Mouse (Mus musculus) erythroid progenitor cell, adult 5-6 weeks (primary cell): Measurements from ENCODE around the gene 4930578C19Rik. TPM values are rescaled to one million over a fixed set of nuclear protein-coding genes. Genes with fewer than 3 reads are reported as not detected.
"Not testable (repeated sequence)": the region's sequence is repeated elsewhere in the genome, so short reads cannot be mapped to it uniquely, and the experiment has no call there.

Experiments
- ATAC-seq: replicated peaks from 2 replicates; pipeline ENCODE4 v1.8.0; 2016; ENCODE audit warnings: moderate number of reproducible peaks, mild to moderate bottlenecking, moderate TSS enrichment, inconsistent platforms; ENCODE audit not compliant: poor library complexity, low FRiP score, severe bottlenecking
- total RNA-seq, 2 experiments: library from RNA; stranded (forward) in 1 of 2; stranded (reverse) in 1 of 2; fragments of 150-400 nt in 1 of 2; fragments of 186-747, 209-891 nt in 1 of 2; gene quantifications; 2 replicates each; pipeline versions ENCODE4 v1.2.3 to v1.2.4; 2015 to 2017; ENCODE audit warnings: low replicate concordance in 2 of 2

4930578C19Rik gene
- not detected in 2 replicates for total RNA-seq (2015; ENCODE audit: low replicate concordance)
- total RNA-seq (2017; ENCODE audit: low replicate concordance), result not detected in 2 replicates

- ATAC-seq, result no peak
Observed at GRCm38 (mm10) chrX:18461198-18461601, at the start of gene 4930578C19Rik. TSS of gene 4930578C19Rik (minus strand) at chrX:18461397.

- ATAC-seq, result no peak
Observed at GRCm38 (mm10) chrX:18467690-18468089, 6.5 kb upstream of the 4930578C19Rik start.

DNA sequence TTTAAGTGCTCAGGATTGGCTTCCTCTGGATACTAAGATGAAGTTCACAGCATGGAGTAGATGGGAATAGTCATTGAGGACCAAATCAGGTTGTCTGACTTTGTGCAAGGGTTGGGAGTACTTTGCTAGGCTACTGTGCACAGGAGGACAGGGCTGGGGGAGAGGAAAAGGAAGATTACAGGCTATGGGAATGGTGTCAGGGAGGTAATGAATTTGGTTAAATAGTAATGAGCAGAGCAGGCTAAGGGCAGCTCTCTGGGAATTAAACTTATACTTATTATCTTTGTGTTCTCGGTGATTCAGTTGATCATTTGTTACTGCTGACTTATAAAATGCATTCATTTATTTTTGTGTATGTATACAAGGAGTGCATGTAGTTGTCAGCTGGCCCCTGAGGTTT, 1.7 kb upstream of the 4930578C19Rik start:
- no peak for ATAC-seq

- no peak for ATAC-seq
Observed at GRCm38 (mm10) chrX:18451559-18451958, 9.6 kb downstream of the 4930578C19Rik start.

GRCm38 (mm10) chrX:18442066-18442465, 19.1 kb downstream of the 4930578C19Rik start:
- ATAC-seq, result no peak

DNA sequence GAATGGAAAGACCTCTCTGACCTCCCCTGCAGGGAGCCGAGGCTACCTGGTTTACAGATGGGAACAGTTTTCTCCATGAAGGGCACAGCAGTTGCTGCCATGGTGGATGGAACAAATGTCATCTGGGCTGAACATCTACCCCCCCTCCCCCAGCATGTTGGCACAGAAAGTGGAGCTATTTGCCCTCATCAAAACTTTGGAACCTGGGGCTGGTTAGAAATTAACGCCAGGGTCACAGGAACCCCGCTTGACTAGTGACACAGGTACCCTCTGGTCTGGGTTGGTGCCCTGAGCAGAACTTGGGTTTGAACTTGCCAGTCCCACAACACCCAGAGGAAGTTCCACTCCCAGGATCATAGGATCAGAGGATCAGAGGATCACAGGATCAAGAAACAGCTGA, 35.7 kb downstream of the 4930578C19Rik start:
- no peak for ATAC-seq

DNA sequence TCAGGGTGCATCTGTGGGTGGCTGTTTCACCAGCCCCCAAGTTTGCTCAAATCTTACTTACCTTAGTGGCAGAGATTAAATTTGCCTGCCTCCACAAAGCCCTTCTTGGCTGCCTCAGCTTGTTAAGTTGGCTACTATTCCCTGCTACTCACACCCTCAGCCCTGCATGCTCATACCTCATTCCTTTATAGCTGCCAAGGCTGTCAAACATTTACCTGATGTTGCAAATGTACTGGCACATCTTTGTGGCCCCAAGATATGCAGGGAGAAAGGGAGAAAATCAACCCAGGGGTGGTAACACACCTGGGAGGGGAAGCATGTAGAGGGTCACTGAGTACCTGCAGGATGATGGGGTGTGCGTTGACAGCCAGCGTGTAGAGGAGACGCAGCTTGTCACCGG, 38.0 kb downstream of the 4930578C19Rik start:
- ATAC-seq, result no peak

DNA sequence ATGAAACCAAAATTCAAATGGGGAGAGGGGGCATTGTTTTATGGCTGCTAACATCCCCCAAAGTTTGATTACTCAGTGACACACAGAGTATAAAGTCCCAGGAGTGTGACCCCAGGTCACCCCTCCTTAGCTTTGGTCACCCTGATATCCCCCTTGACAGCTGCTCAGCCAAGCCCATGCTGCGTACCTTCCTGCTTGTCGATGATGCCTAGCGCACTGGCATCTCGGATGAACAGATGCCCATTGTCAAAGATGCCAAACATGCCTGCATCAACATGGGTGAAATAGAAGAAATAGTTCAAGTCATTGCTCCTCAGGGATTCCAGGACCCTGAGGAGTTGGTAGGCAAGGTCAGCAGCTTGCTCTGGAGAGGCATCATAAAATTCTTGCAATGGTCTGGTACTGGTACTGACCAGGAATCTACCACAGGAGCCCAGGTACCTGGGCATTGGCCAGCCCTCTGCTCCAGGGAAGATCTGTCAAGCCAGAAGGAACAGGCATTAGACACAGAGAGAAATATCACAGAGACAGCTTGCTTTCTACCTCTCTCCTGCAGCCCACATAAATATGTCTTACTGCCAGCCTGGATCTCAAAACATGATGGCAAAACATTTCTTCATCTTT, 40.9 kb downstream of the 4930578C19Rik start:
- ATAC-seq, result no peak

DNA sequence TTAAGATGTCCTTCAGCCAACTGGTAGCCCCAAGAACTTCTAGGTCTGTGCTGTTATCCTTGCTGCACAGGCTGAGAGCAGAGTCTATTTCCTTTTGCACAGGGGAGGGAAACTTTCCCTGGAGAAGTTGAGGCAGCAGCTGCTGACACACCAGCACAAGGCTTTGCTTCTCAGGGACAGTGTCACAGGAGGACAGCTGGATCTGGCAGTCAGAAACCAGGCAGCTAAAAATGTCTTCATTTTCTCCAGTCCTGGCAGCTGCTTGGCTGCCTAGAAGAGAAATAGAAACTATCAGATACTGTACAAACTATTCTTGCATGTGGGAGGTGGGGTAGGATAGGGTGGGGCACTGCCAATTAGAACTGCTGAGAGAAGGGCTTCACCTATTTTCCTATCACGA, 42.2 kb downstream of the 4930578C19Rik start:
- ATAC-seq, result no peak

DNA sequence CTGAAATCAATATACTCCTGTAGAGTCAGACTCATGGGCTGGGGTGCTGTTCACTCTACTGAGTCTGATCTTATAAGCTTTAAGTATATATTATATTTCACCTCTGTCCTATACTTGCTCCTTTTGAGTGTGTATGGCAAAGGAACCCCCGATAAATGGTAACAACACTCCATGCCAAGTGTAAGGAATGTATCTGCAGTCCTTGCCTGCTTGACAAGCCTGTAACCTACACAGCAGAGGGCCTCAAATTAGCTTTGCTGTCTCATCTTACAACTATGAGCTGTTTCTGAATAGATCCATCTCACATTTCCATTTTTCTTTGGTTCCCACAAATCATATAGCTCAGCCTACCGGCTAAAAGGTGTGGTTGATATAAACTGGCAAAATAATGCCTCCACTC, 46.6 kb downstream of the 4930578C19Rik start:
- ATAC-seq, result no peak

DNA sequence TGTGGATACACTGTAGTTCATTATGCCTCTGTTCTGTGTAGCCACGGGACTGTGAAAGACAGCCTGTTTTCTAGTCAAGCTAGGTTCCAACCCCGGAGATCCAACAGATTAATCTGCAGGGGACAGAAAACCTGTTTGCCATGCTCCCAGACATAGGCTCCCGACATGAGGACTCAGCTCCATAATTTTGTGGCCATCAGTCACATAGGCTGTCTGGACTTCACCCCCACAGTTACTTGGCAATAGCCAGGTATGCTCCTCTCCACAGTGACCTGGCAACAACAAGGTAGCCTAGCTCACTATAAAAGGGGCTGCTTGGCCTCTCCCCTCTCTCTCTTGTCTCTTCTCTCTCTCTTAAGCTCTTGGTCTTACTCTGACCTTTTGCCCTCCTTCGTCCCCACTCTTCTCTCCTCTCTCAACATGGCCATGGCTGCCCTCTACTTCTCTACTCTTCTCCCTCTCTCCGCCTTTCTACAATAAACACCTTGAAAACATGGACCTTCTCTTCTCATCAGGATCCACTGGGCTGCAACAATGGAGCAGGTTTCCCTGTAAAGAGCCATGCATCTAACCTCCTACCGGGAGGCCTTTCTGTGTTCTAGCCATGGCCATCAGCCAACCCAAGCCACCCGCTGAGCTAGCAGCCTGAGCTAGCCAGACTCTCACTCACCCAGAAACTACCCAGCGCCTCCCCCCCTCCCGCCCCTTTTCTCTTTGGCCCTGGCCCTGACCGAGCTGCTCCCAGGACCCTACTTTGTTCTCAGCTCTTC, 49.9 kb downstream of the 4930578C19Rik start:
- no peak for ATAC-seq

DNA sequence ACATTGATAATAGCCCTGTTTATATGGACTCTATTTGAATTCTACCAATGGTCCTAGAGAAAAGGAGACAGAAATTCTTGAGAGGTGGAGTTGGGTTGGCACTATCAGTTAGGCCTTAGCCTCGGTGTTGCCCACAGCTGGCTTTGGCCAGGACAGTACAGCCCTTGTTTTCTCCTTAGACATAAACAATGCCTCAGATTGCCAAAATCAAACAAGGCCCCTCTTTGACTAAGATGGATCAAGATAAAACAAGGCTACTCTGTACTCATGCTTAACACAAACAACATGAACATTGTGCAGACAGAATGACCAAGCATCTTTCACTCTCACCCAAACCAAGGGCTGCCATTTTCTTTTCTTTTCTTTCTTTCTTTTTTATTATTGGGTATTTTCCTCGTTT, 51.6 kb downstream of the 4930578C19Rik start:
- no peak for ATAC-seq

- ATAC-seq, result no peak
Observed at GRCm38 (mm10) chrX:18402296-18402695, 58.9 kb downstream of the 4930578C19Rik start.

- ATAC-seq, result no peak
Observed at GRCm38 (mm10) chrX:18396700-18397099, 64.5 kb downstream of the 4930578C19Rik start.

GRCm38 (mm10) chrX:18384181-18384580, 77.0 kb downstream of the 4930578C19Rik start:
- not testable (repeated sequence) for ATAC-seq
